9 mouse cellular contexts compared by ENCODE assay signal in genomic region chr4:45489141-45490035, GRCm38 (mm10). TPM values are rescaled to one million over a fixed set of nuclear protein-coding genes. Genes with fewer than 3 reads are reported as not detected.
A peak's percentile ranks its signal among the peaks of the same experiment; 100 is the strongest.
DNase-seq lines count a peak whose midpoint lies in the region; ATAC-seq and TF ChIP-seq lines count a peak whose summit lies in the region.
"Had no signal": no experiment of that assay in that cellular context is flagged by ENCODE, and none has a peak within 500 bp of the region (broad histone marks: within the 10 kb centered on the region; RNA-seq: fewer than 3 reads in every experiment).

No protein-coding gene starts in this region.

- H3K27me3 ChIP-seq in embryonic facial prominence, embryonic 10.5 days (replicated peaks; ENCODE audit: low read depth, poor library complexity, severe bottlenecking) = 0 out of 2 replicates have a peak, but pooled peaks cover 6% of the 10 kb centered on the region
- no peaks in the 10 kb centered on the region for H3K27me3 ChIP-seq in lung, postnatal 0 days (replicated peaks; ENCODE audit: insufficient read depth, low read length)

- peaks cover 92% of the 10 kb centered on the region for H3K4me1 ChIP-seq in embryonic facial prominence, embryonic 10.5 days
- peaks cover 62% of the 10 kb centered on the region for H3K4me1 ChIP-seq in lung, postnatal 0 days (ENCODE audit: insufficient read depth, low read depth, low read length)

- peaks cover 29% of the 10 kb centered on the region for H3K36me3 ChIP-seq in embryonic facial prominence, embryonic 10.5 days (replicated peaks)
- no peaks in the 10 kb centered on the region for H3K36me3 ChIP-seq in lung, postnatal 0 days (ENCODE audit: insufficient read depth, low read length)

- TF ChIP-seq EP300 in lung, postnatal 0 days (IDR thresholded peaks at IDR 0.05) = peak; percentile 97

- peak overlapping the region; percentile 31 for H3K4me3 ChIP-seq in embryonic facial prominence, embryonic 10.5 days
- no peak overlapping the region for H3K4me3 ChIP-seq in lung, postnatal 0 days (ENCODE audit: low read depth, low read length)

- peak; percentile 58 for DNase-seq in right cerebral cortex, adult 18-20 months
- no peak for DNase-seq in right cerebral cortex, postnatal 25 days
- peak; percentile 57 for DNase-seq in embryonic facial prominence, embryonic 10.5 days (ENCODE audit: low spot score)
- peak; percentile 65 to 67 for DNase-seq in heart, adult 9 months (ENCODE audit: low spot score in 2 of 2)
- peak; percentile 83 for DNase-seq in kidney, adult 9 months
- peak; percentile 97 for DNase-seq in lung, postnatal 0 days (ENCODE audit: low spot score)
- peak; percentile 36 for DNase-seq in retina, embryonic 14.5 days (ENCODE audit: low spot score)
- DNase-seq in thymus, postnatal 25 days = no peak

- TF ChIP-seq CTCF in lung, postnatal 0 days (IDR thresholded peaks at IDR 0.05) = no peak

- peak overlapping the region; percentile 82 for H3K27ac ChIP-seq in embryonic facial prominence, embryonic 10.5 days (replicated peaks)
- H3K27ac ChIP-seq in lung, postnatal 0 days (ENCODE audit: low read length) = peak overlapping the region; percentile 93
- H3K27ac ChIP-seq: liver, embryonic 14.5 days had no signal

- H3K4me2 ChIP-seq in lung, postnatal 0 days (replicated peaks; ENCODE audit: low read depth, low read length) = peak overlapping the region; percentile 38

- H3K9me3 ChIP-seq in embryonic facial prominence, embryonic 10.5 days = no peaks in the 10 kb centered on the region
- H3K9me3 ChIP-seq in lung, postnatal 0 days (ENCODE audit: low read length) = no peaks in the 10 kb centered on the region

- peak overlapping the region; percentile 51 for H3K9ac ChIP-seq in lung, postnatal 0 days (replicated peaks; ENCODE audit: low read depth)
- H3K9ac ChIP-seq: liver, embryonic 14.5 days had no signal

- ATAC-seq in lung, postnatal 0 days = peak; percentile 86

- WGBS in embryonic facial prominence, embryonic 10.5 days = 26% methylated on average over 18 of the region's 18 CpGs
- WGBS in lung, postnatal 0 days = 17% methylated on average over 18 of the region's 18 CpGs

RNA-seq across cellular contexts. Expression of gene Shb, which starts 42.9 kb away (rescaled TPM):
- 3.9 and 4.9 TPM in 2 replicates for polyA plus RNA-seq in embryonic facial prominence, embryonic 10.5 days (2016; fragmentation: Nextera tagmentation; extraction: Ambion mirVana)
- 7.1 and 8.8 TPM in 2 replicates for polyA plus RNA-seq in lung, postnatal 0 days (2015; fragmentation: Nextera tagmentation; extraction: Ambion mirVana)

Comparison
In these comparisons a context has a peak if more than half of its experiments do, and no peak if none do; other contexts are left out.
1. DNase-seq: peak in right cerebral cortex, adult 18-20 months (single experiment), embryonic facial prominence, embryonic 10.5 days (single experiment), heart, adult 9 months (2 of 2), kidney, adult 9 months (single experiment), lung, postnatal 0 days (single experiment) and retina, embryonic 14.5 days (single experiment); none in right cerebral cortex, postnatal 25 days (single experiment) and thymus, postnatal 25 days (single experiment).